Mouse (Mus musculus) lung, postnatal 0 days (tissue): ENCODE results near the gene Cep170b. TPM values are rescaled to one million over a fixed set of nuclear protein-coding genes. Genes with fewer than 3 reads are reported as not detected.
A peak's percentile ranks its signal among the peaks of the same experiment; 100 is the strongest.

Experiments
- ATAC-seq: fragments of 200-750 bp; cut with Nextera tagmentation; 2 replicates; pipeline ENCODE4 v1.8.0; 2017; ENCODE audit warnings: moderate library complexity
- DNase-seq: peaks from one replicate; pipeline ENCODE4 v3.0.0-alpha.2; 2016; ENCODE audit warnings: low spot score
- H3K27ac ChIP-seq: fragments of 300-500 bp; sonication (generic); 2 replicates; pipeline ENCODE4 v1.5.1; 2014; ENCODE audit warnings: antibody characterized with exemption, mild to moderate bottlenecking, low read length, mixed read lengths
- H3K27me3 ChIP-seq: fragments of 300-500 bp; sonication (generic); replicated peaks from 2 replicates; pipeline ENCODE4 v1.6.1; 2014; ENCODE audit warnings: low read length, mixed read lengths; ENCODE audit not compliant: insufficient read depth
- H3K36me3 ChIP-seq: fragments of 300-500 bp; sonication (generic); 2 replicates; pipeline ENCODE4 v1.6.1; 2014; ENCODE audit warnings: low read length, mixed read lengths; ENCODE audit not compliant: insufficient read depth
- H3K4me1 ChIP-seq: fragments of 300-500 bp; sonication (generic); 2 replicates; pipeline ENCODE4 v1.6.1; 2014; ENCODE audit warnings: antibody characterized with exemption, low read depth, low read length, mixed read lengths; ENCODE audit not compliant: insufficient read depth
- H3K4me2 ChIP-seq: fragments of 300-500 bp; sonication (generic); replicated peaks from 2 replicates; pipeline ENCODE4 v1.6.1; 2014; ENCODE audit warnings: low read depth, mild to moderate bottlenecking, low read length, moderate library complexity, mixed read lengths
- H3K4me3 ChIP-seq: fragments of 300-500 bp; sonication (generic); 2 replicates; pipeline ENCODE4 v1.5.1; 2014; ENCODE audit warnings: low read depth, low read length
- H3K9ac ChIP-seq: fragments of 300-500 bp; sonication (generic); replicated peaks from 2 replicates; pipeline ENCODE4 v1.6.1; 2014; ENCODE audit warnings: low read depth, mild to moderate bottlenecking
- H3K9me3 ChIP-seq: fragments of 300-500 bp; sonication (generic); 2 replicates; pipeline ENCODE4 v1.6.1; 2016; ENCODE audit warnings: low read length, mixed read lengths
- CTCF ChIP-seq: IDR thresholded peaks from 2 replicates; pipeline ENCODE4 v1.5.1; 2016; ENCODE audit warnings: antibody characterized with exemption, mild to moderate bottlenecking
- EP300 ChIP-seq: IDR thresholded peaks from 2 replicates; pipeline ENCODE4 v1.6.1; 2016; ENCODE audit warnings: antibody characterized with exemption, mild to moderate bottlenecking, control low read depth
- WGBS: fragments of 180-500 bp; shearing (Covaris S2); extraction: QIAGEN DNeasy Blood & Tissue Kit; methylation state at CpG from one replicate; pipeline ENCODE4 v1.1.7; 2014; 5-methylcytosine and 5-hydroxymethylcytosine counted together
- polyA plus RNA-seq: library from polyadenylated mRNA; unstranded; fragments of >200 nt; fragmentation: Nextera tagmentation; extraction: Ambion mirVana; gene quantifications from 2 replicates; pipeline ENCODE4 v1.2.1, GENCODE M21; 2015

Gene Cep170b
- 17.5 and 20.8 TPM in 2 replicates for polyA plus RNA-seq

- Histone ChIP-seq H3K4me3 (no peak within 1 kb of the TSS), H3K4me1 (no peaks in the 10 kb centered on the region), H3K9ac (no peak within 1 kb of the TSS), H3K9me3 (no peaks in the 10 kb centered on the region), H3K36me3 (no peaks in the 10 kb centered on the region), H3K27ac (peak within 1 kb of the TSS; percentile 97), H3K27me3 (no peaks in the 10 kb centered on the region), H3K4me2 (peak within 1 kb of the TSS; percentile 97)
- no peak for DNase-seq
- no peak for TF ChIP-seq CTCF
- ATAC-seq, result no peak
- WGBS, result 43% methylated on average over 6 of the region's 6 CpGs
Observed at GRCm38 (mm10) chr12:112720216-112720615, at the start of gene Cep170b. Cep170b (plus strand) TSS chr12:112720455.

GRCm38 (mm10) chr12:112670718-112671393, 49.4 kb upstream of the Cep170b start:
- peaks cover 50% of the 10 kb centered on the region for H3K4me1 ChIP-seq
- H3K4me3 ChIP-seq, result no peak overlapping the region
- ATAC-seq (peak; percentile 8), DNase-seq (peak; percentile 48)
- H3K36me3 ChIP-seq, result peaks cover 13% of the 10 kb centered on the region
- 18% methylated on average over 7 of the region's 9 CpGs for WGBS
- H3K27me3 ChIP-seq, result no peaks in the 10 kb centered on the region
- H3K9ac ChIP-seq, result no peak overlapping the region; the same call in 1 of the 2 replicates
- 0 out of 2 replicates have a peak overlapping the region, but pooled peaks have one; percentile 20 for H3K27ac ChIP-seq
- no peaks in the 10 kb centered on the region for H3K9me3 ChIP-seq
- peak overlapping the region; percentile 90 for H3K4me2 ChIP-seq
- no peak for TF ChIP-seq CTCF
- TF ChIP-seq EP300, result no peak

DNA sequence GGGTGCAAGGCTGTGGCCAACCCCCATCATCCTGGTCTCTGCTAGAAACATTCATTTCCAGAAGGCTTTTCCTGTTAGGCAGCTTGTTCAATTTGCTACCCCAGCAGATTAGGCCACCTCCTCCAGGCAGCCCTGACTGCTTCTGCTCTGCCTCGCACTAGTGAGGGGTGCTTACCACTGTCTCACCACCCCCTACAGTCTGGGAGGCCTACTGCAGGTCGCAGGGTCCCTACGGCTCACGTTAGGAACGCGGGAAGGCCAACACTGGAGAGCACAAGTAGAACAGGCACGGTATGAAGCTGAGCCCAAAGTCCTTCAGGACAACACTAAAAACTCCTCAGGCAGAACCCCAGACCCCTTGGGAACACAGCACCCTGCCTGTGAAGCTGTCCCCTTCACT, 48.4 kb upstream of the Cep170b start:
- DNase-seq (no peak), ATAC-seq (no peak)
- Histone ChIP-seq H3K4me3 (no peak overlapping the region), H3K9me3 (no peaks in the 10 kb centered on the region), H3K4me2 (peak overlapping the region; percentile 90), H3K4me1 (peaks cover 45% of the 10 kb centered on the region), H3K36me3 (peaks cover 13% of the 10 kb centered on the region), H3K9ac (0 out of 2 replicates have a peak overlapping the region, but pooled peaks have one; percentile 5), H3K27ac (0 out of 2 replicates have a peak overlapping the region, but pooled peaks have one; percentile 20), H3K27me3 (no peaks in the 10 kb centered on the region)
- peak; percentile 59 for TF ChIP-seq CTCF
- TF ChIP-seq EP300, result no peak
- WGBS, result 52% methylated on average over 7 of the region's 7 CpGs

DNA sequence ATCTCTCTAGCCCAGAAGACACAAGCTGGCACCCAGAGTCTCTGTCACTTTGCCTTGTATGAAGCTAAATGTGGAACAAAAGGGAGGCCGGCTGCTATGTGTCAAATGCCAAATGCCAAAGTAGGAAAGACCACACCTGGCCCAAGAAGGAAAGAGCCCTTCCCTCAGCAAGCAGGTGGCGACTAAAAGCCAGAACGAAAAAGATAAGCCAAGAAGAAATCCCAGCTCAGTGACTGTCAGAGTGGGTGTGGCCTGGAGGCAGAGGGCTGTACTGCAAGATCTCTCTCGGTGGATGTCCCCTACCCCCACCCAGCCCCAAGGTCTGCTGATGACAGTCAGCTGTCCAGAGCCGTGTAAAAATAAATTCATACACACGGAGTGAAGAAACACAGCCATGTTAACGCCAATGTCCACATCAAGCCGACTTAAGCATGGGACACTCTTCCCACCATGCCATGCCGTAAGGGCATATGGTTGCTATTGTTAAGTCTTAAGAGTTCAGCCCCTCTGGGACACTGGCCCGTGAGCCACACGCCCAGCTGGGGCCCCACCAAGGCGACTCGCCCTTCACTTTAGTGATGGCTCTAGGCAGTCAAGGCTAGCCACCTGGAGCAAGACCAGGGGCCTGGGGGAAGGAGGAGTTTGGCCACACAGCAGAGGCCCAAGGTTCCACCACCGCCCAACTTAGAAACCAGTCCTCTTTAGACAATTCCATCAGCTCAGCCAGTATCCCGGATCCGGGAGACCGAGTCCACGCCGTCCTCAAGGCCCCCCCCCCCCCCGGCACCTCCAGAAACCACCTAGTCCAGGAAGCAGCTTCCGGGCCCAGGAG, 47.3 kb upstream of the Cep170b start:
- 3% methylated on average over 21 of the region's 21 CpGs for WGBS
- Histone ChIP-seq H3K36me3 (peaks cover 13% of the 10 kb centered on the region), H3K4me2 (peak overlapping the region; percentile 90), H3K27me3 (no peaks in the 10 kb centered on the region), H3K4me3 (peak overlapping the region; percentile 93), H3K4me1 (peaks cover 37% of the 10 kb centered on the region), H3K9me3 (no peaks in the 10 kb centered on the region), H3K27ac (peak overlapping the region; percentile 97), H3K9ac (peak overlapping the region; percentile 98)
- TF ChIP-seq EP300 (no peak), CTCF (peak; percentile 42)
- ATAC-seq (peak; percentile 30), DNase-seq (peak; percentile 83)

DNA sequence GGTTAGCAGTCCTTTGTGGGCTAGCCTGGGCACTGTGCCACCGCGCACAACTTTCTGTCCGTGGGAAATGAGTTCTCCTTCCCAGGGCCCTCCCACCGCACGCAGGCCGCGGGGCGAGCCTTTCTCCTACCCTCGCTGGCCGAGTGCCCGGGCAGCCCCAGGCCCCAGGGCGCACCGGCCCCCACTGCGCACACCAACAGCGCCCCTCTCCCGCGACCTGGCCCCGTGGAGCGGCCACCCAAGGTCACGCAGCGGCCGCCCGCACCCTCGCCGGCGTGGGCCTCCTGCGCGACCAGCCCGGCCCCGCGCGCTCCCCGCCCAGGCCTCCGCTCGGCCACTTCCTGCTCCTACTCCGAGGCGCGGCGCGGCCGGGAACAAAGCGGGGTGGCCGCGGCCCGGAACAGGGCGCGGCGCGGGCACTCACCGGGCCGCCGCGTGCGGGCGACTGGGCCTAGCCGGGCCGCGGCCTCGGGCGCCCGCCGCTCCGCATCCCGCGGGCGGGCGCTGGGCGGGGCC, 46.6 kb upstream of the Cep170b start:
- Histone ChIP-seq H3K27ac (peak overlapping the region; percentile 97), H3K9ac (peak overlapping the region; percentile 98), H3K4me3 (peak overlapping the region; percentile 93), H3K9me3 (no peaks in the 10 kb centered on the region), H3K4me2 (peak overlapping the region; percentile 90), H3K36me3 (peaks cover 9% of the 10 kb centered on the region), H3K4me1 (peaks cover 33% of the 10 kb centered on the region), H3K27me3 (no peaks in the 10 kb centered on the region)
- ATAC-seq, result peak; percentile 25
- TF ChIP-seq EP300, result no peak
- DNase-seq, result peak; percentile 55
- 0% methylated on average over 30 of the region's 68 CpGs for WGBS
